Mouse (Mus musculus): Measurements from ENCODE around the gene Nt5c1a.

The Nt5c1a gene

DNA sequence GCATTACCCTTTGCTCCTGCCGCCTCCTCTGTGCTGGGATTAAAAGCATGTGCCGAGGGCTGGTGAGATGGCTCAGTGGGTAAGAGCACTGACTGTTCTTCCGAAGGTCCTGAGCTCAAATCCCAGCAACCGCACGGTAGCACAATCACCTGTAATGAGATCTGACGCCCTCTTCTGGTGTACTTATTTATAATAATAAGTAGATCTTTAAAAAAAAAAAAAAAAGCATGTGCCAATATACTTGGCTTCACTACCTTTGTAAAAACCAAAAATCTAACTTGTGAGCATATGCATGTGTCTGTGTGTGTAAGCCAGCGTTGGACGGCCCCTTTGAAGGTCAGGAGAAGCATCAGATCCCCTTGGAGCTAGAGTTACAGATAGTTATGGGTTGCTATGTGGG, 9.7 kb downstream of the Nt5c1a start:
- no peak for DNase-seq (ENCODE audit: inconsistent age in 2 of 2, low spot score in 1 of 2)

DNA sequence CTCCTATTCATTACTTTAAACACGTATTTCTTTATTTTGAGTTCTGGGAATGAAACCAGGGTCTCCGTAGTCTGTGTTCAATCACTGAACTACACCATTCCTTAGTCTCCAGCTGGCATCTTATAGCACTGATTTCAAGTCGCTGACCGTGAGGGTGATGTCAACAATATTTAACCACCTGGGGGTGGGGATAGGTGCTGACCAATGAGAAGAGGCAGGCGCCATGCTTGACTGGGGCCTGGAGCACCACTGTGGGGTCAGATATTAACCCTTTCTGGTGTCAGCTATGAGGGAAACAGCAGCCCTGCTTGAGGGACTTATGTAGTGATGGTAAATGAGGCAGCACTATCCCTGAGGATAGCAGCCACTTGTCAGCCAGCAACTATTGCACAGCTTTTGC, 10.1 kb downstream of the Nt5c1a start:
- no peak for DNase-seq (ENCODE audit: inconsistent age in 2 of 2, low spot score in 1 of 2)

DNA sequence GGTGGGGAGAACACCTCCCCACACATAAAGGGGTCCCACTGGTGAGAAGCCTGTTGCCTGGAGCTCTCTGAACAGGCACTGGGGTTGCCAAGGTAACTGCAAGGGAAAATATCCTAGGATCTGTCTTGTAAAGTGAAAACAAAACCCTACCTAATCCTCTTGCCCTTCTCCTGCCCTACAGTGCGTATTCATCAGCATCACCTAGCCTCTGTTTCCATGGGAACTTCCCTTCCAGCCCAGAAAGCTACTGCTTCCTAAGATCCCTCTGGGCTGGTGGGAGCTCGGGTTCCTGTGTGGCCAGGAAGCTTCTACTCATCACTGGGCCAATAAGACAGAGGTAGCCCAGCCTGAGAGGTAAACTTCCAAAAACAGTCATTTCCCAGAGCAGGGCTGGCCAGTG, 11.0 kb downstream of the Nt5c1a start:
- no peak for DNase-seq (ENCODE audit: inconsistent age in 2 of 2, low spot score in 1 of 2)

DNA sequence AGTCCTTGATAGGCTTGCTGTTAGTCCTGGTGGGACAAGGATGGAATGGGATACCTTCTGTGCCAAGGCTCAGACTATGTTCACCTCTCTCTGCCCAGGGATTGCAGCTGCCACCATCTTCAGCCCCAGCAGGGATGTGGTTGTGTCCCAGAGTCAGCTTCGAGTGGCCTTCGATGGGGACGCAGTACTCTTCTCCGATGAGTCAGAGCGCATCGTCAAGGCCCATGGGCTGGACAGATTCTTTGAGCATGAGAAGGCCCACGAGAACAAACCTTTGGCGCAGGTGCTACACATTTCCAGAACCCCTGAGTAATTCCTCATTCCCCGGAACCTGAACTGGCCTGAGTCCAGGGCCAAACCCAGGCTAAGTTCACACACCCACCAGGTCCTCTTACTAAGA, 12.7 kb downstream of the Nt5c1a start:
- DNase-seq (ENCODE audit: inconsistent age in 2 of 2, low spot score in 1 of 2), result peak; percentile 91 to 94

- DNase-seq (ENCODE audit: inconsistent age in 2 of 2, low spot score in 1 of 2), result no peak
Measured at GRCm38 (mm10) chr4:123215367-123215766, 14.1 kb downstream of the Nt5c1a start.

GRCm38 (mm10) chr4:123216782-123217181, 15.5 kb downstream of the Nt5c1a start:
- DNase-seq (ENCODE audit: inconsistent age in 2 of 2, low spot score in 1 of 2), result peak; percentile 60 to 82

DNA sequence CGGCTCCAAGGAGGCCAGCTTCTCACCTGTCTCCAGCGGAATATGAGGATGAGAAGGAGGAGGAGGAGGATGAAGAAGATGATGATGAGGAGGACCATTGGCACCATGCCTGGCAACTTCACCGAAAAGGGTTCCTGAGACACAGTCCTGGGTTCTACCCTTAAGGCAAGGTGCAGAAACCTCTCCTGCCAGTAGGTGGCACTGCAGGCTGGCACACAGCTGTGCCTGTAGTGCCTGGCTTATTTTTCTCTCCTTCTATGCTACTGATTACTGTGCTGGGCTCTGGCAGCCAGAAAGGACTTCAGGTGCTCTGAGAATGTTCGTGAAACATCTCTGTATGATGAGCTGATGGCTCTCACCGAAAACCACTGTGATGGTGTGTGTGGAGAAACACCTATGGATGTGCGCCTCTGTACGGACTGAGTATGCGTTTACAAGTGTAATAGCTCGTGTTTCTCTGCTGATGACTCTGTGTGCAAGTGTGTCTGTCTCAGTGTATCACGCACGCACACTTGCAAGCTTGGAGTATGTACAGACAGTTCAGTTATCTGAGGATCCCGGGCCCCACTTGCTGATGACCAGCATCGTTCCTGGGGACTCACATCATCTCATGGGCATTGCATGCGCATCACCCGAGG, 18.5 kb downstream of the Nt5c1a start:
- DNase-seq (ENCODE audit: inconsistent age in 2 of 2, low spot score in 1 of 2), result peak; percentile 79 to 93

- peak; percentile 82 to 88 for DNase-seq (ENCODE audit: inconsistent age in 2 of 2, low spot score in 1 of 2)
Measured at GRCm38 (mm10) chr4:123220637-123221036, 19.3 kb downstream of the Nt5c1a start.

DNA sequence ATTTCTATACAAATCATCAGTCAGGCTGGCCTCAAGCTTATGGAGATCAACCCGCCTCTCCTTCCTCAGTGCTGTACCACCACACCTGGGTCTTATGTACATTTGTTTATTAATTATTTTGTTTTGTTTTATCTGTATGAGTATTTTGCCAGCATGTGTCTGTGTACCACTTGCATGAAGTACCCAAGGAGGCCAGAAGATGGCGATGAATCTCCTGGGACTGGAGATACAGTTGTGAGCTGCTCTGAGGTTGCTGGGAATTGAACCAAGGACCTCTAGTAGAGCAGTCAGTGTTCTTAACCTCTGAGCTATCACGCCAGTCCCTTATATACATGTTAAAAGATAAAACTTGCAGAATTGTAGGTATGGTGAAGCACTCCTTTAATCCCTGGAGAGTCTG, 22.0 kb downstream of the Nt5c1a start:
- DNase-seq (ENCODE audit: inconsistent age in 2 of 2, low spot score in 1 of 2), result peak in 1 of 2 experiments; percentile 64

- peak; percentile 43 to 62 for DNase-seq (ENCODE audit: inconsistent age in 2 of 2, low spot score in 1 of 2)
Measured at GRCm38 (mm10) chr4:123225718-123226403, 24.6 kb downstream of the Nt5c1a start.

DNA sequence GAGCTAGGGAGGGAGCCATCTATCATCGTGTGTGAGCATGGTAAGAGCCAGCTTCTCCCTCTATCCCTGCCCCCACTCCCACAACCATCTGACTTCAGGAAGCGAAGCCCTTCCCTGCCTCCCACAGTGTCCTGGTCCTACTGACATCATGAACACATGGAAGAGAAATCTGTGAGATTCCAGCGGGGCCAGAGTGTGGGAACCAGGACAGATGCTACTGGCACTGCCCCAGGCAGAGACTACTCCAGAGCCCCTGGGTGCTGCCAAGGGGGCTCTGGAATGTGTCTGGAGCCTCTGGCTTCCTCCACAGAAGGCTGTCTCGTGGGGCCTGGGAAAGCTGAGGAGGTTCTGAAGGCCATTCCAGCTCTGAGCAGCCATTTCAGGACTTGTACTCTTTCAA, 26.4 kb downstream of the Nt5c1a start:
- DNase-seq (ENCODE audit: inconsistent age in 2 of 2, low spot score in 1 of 2), result no peak

GRCm38 (mm10) chr4:123228270-123228669, 27.0 kb downstream of the Nt5c1a start:
- peak in 1 of 2 experiments; percentile 35 for DNase-seq (ENCODE audit: inconsistent age in 2 of 2, low spot score in 1 of 2)

- no peak for DNase-seq (ENCODE audit: inconsistent age in 2 of 2, low spot score in 1 of 2)
Measured at GRCm38 (mm10) chr4:123229166-123229565, 27.9 kb downstream of the Nt5c1a start.

GRCm38 (mm10) chr4:123232841-123233240, 31.5 kb downstream of the Nt5c1a start:
- DNase-seq (ENCODE audit: inconsistent age in 2 of 2, low spot score in 1 of 2), result peak in 1 of 2 experiments; percentile 47

DNA sequence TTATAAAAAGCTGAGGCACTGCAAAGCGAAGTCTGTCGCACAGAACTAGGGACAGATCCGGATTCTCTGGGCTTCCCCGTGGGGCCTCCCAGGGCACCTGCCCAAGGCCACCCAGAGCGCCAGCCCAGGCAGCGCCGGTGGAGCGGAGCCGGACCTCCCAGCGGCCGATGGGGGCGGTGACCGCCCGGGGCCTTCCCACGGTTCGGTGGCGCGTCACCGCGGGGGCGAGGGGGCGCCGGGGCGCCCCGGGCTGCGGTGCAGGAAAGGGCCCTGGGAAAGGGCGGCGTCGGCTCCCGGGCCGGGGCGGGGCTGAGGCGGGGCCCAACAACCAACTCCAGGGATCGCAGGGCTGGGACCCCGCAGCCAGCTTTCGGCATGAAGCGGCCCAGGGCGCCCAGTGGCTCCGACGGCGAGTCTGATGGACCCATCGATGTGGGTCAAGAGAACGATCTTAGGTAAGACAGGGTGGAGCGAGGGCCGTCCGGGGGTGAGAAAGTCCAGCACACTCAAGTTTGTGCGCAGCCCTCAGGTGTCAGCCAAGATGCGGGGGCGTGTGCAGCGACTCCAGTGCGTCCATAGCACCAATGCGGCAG, 32.3 kb downstream of the Nt5c1a start, which contains the start of gene Heyl:
Gene Heyl (plus strand): TSS at position 65 of the 593 bp plus-strand sequence.
- peak; percentile 82 to 87 for DNase-seq (ENCODE audit: inconsistent age in 2 of 2, low spot score in 1 of 2)

DNA sequence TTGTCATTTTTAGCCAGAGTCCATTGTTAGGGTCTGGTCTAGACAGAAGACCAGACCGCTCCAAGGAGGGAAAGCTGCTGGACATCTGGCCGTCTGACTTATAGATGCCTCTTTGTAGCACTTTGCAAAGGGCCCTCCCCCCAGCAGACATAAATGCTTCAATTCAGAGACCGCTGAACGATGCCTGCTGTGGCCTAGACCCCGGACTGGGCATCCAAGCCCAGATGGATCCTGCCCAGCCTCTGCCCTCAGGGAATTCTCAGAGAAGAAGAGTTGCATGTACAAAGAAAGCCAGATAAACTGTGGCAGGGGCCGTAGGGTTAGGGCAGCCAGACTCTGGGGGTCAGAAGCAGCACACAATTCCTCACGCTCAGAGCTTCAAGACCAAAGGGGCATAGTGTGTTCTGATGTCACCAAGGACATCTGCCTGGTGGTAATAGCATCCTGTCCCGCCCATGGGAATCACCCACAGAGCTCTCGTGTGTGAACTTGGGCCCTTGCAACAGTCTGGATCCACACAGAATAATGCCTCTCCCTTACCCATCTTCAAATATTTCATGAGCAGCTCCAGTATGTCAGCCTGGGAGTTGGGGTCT, 34.6 kb downstream of the Nt5c1a start:
- DNase-seq (ENCODE audit: inconsistent age in 2 of 2, low spot score in 1 of 2), result no peak

- no peak for DNase-seq (ENCODE audit: inconsistent age in 2 of 2, low spot score in 1 of 2)
Measured at GRCm38 (mm10) chr4:123236431-123237031, 35.2 kb downstream of the Nt5c1a start.

DNA sequence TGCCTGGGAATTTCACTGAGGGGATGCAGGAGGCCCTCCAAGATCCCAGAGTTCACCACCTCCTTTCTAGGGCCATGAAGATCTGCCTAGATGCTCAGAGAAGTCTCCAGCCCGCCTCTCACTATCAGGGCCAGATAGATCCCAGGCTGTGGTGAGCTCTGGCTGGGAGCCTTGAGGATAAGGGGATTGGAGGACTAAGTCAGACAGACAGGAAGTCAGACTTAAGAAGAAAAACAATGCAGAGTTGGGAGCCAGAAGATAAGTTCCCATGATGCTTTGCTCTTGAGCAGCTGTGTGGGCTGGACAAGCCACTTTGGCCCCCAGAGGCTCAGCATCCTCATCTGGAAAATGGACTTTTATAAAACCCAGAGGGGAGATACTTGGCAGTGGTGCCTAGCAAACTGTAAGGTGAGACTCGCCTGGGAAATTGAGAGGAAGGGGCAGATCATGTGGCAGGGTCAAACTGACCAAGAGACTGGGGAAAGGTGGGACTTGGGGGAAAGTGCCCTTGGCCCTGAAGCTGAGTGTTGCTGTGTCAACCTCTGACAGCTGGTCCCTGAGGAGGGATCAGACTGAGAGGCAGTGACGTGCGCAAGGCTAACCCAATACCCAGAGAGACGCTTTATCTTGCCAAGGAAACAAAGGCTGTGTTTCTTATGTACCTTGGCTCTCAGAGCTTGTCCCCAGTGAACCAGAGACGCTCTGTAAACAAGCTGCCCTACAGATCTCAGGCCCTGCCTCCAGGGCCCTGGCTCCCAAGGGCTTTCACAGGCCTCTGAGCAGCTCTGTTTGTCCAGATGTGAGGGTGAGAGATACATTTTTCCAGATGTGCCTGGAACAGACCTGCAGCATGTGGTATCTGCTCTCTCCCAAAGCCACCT, 36.3 kb downstream of the Nt5c1a start:
- DNase-seq (ENCODE audit: inconsistent age in 2 of 2, low spot score in 1 of 2), result no peak

GRCm38 (mm10) chr4:123239361-123240203, 38.3 kb downstream of the Nt5c1a start:
- DNase-seq (ENCODE audit: inconsistent age in 2 of 2, low spot score in 1 of 2), result peak; percentile 50 to 71

DNA sequence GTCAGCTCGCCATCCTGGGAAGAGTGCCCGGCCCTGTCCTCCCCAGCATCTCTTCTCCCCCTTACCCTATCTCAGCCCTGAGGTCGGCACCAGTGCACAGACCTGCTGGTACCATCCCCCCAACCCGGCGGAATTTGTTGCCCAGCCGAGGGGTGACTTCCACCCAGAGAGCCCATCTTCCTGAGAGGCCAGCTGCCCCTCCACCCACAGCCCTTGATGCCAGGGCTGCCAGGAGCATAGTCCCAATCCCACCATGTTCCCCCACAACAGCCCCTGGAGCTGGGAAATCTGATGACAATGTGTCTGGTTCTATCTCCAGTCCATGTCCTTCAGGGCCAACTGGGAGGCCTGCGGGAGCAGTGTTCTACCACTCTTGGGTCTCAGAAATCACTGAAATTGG, 44.9 kb downstream of the Nt5c1a start:
- DNase-seq (ENCODE audit: inconsistent age in 2 of 2, low spot score in 1 of 2), result no peak

Data from adrenal gland, adult (tissue).